Mouse (Mus musculus) bone marrow, adult 2 months (tissue): ENCODE data around the gene Fam196a.

Experiments used
- CTCF ChIP-seq: fragments of 200-500 bp; IDR thresholded peaks from 2 replicates; pipeline ENCODE4 v1.5.1; 2011; ENCODE audit warnings: low read length, control low read depth; ENCODE audit not compliant: control insufficient read depth, insufficient read depth
- POLR2A ChIP-seq: fragments of 200-500 bp; IDR thresholded peaks from 2 replicates; pipeline ENCODE4 v1.6.1; 2011; ENCODE audit warnings: low read depth, mild to moderate bottlenecking, control low read depth, low read length, borderline replicate concordance; ENCODE audit not compliant: control insufficient read depth

DNA sequence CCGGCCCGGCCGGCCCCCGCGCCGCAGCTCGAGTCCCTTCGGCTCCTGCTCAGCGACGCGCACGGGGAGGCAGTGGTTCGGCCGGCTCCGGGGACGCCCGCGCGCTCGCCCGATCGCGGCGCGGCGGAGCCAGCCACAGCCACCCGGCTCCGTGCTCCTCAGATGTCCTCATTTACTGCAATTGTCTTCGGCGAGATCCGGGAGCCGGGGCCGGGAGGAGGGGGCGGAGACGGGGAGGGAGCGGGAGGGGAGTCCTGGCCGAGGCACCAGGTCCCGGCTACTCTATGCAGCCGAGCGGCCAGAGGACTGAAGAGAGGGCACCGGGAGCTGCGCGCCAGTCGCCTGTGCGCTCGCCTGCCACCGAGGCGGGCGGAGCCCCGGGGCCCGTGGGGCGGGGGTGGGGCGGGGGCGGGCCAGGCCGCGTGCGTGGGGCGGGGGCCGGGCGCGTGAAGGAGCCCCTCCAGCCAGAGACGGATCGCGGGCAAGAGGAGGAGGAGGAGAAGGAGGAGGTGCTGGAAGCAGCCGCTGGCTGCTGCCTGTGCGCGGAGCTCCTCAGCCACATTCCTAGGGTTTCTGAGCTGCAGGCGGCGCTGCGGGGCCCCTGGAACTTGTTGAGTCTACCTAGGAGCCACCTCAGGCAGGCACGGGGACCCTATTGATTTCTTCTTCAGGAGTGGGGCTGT lies at the start of gene Fam196a:
- no peak for TF ChIP-seq CTCF
- no peak for TF ChIP-seq POLR2A
